Mouse (Mus musculus) gastrocnemius, adult 18-20 months (tissue): ENCODE data around the gene Spg7. TPM values are rescaled to one million over a fixed set of nuclear protein-coding genes. Genes with fewer than 3 reads are reported as not detected.
"Not testable (repeated sequence)": the region's sequence is repeated elsewhere in the genome, so short reads cannot be mapped to it uniquely, and the experiment has no call there.

Experiments
- DNase-seq: peaks from one replicate; pipeline ENCODE4 v3.0.0; 2021; ENCODE audit warnings: low spot score
- total RNA-seq, 2 experiments: library from RNA; stranded (reverse); gene quantifications; 2 replicates each; pipeline ENCODE4 v1.2.3; 2021

Spg7 gene
- total RNA-seq, 2 experiments from 2014 or later: 73.9 to 77.4 TPM

DNA sequence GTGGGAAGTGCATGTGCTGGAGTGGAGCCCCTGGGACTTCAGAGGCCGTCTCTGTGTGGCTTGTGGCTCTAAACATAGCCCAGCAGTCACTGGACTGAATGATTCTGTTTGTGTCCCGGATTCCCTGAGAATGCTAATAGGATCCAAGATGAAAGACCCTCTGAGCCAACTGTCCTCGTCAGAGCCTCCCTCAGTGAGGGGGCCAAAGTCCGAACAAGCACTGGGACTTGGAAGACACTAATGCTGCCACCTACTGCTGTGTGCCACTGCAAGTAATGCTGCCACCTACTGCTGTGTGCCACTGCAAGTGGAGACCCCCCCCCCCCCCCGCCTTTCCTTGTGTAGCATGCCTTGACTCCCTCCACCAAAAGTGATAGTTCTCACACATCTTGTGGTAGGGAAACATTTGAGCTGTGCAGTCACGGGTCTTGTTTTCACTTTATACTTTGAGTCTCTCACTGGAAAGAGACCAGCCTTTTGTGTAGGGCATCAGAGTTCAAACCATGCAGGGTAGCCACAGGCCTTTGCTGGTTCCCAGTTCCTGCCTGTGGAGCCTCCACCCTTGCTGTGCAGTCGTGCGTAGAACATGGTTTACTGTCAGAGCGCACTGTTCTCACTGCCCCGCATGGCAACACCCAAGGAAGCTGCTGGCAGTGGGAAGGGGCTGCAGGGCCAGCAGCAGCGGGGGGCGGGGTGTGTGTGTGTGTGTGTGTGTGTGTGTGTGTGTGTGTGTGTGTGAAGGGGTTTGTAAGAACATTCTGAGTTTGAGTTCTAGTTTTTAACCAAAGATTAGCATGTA lies 35.2 kb downstream of the Spg7 start:
- no peak for DNase-seq

DNA sequence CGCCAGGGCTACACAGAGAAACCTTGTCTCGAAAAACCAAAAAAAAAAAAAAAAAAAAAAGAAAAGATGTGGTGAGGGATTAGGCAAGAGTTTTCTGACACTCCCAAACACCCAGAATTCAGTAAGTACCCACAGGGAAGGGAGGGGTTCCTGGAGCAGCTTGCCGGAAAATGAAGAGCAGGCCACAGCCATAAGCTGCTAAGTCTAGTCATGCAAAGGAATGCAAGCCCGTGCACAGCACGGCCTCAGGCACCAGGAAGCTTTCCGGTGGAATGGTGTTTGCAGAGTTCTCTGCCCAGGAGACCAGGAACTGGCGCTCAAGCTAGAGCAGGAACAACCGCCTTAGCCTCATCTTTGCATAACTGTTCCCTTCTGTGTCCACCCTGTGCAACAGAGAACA lies 37.5 kb downstream of the Spg7 start:
- DNase-seq: no peak

DNA sequence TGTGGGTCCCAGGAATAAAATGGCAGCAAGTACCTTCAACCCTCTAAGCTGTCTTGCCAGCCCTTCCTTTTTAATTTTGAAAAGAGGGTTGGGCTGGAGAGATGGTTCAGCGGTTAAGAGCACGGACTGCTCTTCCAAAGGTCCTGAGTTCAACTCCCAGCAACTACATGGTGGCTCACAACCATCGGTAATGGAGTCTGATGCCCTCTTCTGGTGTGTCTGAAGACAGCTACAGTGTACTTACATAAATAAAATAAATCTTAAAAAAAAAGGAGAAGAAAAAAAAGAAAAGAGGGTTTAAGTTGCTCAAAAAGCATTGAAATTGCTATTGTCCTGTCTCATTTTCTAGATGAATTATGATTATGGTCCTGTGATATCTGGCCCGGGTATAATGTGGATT lies 38.5 kb downstream of the Spg7 start:
- no peak for DNase-seq

DNA sequence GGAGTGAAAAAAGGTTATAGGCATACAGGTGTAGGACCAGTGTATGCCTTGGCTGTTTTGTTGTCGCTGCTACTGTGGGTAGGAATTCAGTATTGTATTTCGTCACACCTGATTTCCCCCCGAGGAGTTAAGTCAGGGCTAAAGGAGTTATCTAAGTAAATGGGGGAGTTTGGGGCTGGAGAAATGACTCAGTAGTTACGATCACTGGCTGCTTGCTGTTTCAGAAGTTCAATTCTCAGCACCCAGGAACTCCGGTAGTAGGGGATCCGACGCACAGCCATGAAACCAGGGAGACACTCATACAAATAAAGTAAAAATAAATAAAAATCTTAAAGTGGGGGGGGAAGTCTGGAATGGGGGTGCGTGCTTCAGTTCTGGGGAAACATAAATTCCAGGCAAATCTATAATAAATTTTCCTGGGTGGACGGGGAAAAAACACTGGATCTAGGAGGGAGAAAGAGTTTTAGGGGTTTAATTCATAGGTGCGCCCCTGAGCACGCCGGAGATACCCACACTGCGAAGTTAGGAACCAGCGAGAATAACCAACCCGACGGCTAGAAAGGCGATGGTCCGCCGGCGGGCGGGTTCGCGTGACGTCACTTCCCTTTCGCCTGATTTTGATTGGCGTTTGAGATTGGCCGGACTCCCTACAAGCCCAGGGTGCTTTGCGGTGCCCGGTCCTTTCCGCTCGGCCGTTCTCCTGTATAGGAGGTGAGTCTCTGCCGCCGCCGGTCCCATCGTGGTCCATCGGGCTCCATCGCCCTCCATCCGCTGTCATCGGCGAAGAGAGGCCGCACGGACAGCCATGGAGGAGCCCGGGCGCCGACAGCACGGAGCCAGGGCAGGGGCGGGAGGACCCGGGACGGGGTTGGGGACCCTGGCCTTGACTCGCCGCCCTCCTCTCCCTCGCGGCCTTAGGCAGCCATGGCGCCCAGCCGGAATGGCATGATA lies 39.3 kb downstream of the Spg7 start, which contains the start of gene Rpl13:
Rpl13 (plus strand) TSS at position 616 of the 951 bp plus-strand sequence.
- peak; percentile 98 for DNase-seq

DNA sequence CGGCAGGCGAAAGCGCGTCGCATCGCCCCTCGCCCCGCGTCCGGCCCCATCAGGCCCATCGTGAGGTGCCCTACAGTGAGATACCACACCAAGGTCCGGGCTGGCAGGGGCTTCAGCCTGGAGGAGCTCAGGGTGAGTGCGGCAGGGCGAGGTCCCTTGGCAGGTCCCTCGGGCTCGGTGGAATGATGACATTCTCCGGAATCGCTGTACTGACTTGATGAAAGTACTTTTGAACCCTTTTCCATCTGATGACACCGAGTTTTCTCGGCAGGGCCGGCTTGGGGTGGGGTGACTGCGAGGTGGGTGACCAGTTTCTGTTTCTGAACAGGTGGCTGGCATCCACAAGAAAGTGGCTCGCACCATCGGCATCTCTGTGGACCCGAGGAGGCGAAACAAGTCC lies 40.1 kb downstream of the Spg7 start:
- DNase-seq: not testable (repeated sequence)

DNA sequence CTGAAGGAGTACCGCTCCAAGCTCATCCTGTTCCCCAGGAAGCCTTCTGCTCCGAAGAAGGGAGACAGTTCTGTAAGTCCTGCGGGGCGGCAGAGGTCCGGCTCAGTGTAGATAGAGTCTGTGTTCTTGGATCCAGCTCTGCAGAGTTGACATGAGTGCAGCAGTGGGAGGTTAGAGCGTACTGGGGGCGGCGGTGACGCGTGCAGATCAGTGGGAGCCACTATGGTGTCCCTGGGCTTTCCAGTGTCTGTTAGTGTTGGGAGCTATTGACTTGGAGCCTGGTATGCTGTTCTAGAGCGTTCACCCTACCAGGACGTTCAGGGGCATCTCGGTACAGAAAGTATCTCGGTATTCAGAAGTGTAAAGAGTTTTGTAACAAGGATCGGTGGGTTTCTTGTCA lies 40.5 kb downstream of the Spg7 start:
- no peak for DNase-seq

DNA sequence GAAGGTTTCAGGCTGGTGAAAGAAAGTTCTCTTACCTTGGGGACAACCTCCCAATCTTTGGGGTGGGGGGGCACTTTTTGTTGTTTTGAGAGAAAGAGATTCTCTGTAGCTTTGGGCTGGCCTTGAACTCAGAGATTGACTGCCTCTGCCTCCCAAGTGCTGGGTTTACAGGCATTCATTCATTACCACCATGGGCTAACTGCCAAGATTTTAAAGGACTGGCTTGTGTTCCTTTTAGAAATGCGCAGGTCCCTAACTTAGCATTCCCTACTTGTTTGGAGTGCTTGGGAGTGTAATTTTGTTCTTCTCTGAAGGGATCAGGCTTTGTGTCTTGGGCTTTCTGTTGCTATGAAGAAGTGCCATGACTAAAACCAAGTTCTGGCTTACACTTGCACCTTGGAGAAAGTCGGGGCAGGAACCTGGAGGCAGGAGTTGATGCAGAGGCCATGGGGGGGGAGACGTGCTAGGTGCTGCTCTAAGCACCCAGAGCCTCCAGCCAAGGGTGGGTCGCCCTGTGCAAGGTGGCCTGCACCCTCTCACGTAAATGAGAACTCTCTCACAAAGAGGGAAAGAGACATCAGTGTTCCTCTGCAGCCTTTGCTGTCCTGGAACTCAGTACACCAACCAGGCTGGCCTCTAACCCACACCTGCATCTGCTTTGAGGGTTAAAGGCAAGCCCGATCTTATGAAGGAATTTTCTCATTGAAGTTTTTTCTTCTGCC lies 41.5 kb downstream of the Spg7 start:
- DNase-seq: no peak

DNA sequence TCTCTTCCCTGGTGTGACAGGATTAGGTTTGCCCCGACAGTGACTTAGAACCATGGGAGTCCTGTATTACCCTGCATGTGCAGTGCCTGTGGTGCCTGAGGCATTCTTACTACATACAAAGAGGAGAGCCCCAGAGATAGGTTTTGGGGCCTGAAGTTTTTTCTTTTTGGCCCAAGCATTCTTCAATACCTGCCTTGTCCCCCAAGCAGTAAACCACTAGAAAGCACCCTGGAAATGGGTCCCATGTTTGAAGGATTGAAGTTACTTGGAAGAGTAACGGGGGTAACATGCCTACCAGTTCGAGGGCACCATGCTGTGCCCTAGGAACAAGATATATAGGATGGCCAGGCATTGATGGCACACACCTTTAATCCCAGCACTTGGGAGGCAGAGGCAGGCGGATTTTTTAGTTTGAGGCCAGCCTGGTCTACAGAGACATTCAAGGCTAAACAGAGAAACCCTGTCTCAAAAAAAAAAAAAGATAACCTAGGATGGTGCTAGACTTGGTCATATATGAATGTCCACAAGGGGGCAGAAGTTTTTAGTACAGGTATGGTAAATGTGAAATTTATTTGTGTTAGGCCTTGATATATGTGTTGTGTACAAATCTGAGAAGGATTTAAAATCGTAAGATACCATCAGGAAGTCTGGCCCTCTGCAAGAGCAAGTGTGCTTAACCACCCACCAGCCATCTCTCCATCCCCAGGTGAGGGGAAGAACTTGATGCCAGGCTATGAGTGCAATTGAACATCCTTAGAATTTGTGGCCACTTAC lies 43.0 kb downstream of the Spg7 start:
- DNase-seq: no peak

DNA sequence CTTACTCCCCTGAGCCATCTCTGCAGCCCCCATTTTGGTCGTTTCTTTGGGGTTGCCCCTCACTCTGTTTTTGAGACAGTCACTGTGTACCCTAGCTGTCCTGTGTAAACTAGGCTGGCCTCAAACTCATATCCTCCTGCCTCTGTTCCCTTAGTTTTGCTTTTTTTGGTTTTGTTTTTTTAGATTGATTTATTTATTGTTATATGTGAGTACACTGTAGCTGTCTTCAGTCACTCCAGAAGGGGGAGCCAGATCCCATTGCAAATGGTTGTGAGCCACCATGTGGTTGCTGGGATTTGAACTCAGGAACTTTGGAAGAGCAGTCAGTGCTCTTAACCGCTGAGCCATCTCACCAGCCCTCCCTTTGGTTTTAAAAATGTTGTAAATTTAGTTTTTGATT lies 43.8 kb downstream of the Spg7 start:
- no peak for DNase-seq

DNA sequence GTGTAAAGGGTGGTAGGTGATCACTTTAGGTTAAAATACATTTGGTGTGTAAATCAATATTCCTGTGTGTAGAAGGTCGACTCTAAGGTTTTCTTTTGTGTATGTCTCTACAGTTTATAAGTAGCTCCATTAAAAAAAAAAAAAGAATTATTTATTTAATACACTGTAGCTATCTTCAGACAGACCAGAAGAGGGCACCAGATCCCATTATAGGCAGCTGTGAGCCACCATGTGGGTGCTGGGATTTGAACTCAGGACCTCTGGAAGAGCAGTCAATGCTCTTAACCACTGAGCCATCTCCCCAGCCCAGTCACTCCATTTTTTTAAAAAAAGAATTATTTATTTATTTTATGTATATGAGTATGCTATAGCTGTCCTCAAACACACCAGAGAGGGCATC lies 45.3 kb downstream of the Spg7 start:
- no peak for DNase-seq

DNA sequence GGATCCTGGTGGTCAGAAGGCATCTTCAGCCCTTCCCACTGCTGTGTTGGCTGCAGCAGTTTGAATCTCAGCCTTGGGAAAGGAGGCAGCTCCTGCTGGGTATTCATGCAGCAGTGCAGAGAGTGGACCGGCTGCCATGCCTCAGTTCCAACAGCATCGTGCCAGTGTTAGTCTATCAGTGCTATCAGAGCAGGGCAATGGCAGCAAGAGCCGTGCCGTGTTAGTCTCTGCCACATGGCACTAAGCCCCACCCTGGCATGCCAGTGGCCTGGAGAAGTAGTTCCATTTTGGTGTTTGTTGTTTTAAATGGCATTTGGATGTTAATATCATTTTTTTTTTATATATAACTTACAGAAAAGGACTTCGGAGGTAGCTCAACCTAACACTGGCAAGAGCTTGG lies 46.2 kb downstream of the Spg7 start:
- DNase-seq: no peak

DNA sequence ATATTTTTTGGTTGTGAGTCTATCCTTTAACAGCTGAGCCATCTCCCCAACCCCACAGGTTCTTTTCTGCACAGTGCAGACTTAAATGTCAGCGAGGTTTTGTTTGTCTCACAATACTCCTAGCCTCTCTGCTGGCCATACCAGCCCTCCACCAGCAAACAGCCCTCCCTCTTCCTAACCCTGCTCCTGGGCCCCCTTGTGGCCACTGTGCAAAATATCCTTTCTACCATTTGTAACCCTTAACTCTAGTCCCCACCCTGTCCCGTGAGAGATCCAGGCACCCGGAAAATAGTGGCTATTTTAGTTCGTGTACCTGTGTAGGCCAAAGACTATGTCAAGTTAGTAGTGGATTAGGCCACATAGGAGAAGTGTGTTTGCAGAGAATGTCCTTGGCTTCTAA lies 47.9 kb downstream of the Spg7 start:
- DNase-seq: peak; percentile 34

DNA sequence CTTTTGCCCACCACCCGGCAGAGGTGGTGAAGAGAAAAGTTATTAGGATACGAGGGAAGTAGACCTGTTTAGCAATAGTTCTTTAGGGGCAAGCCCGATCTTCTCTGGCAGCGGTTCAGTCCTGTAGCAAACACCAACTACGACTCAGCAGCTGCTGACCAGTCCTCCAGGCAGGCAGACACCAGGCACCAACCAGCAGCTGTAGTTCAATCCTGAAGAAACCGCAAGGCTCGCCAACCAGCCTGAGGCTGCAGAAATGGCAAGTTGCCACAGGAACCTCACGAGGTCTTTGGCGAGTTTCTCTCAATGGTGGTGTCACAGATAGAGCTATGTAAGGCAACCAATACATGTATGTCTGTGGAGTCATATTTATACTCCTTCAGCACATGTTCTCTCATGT lies 50.1 kb downstream of the Spg7 start:
- DNase-seq: no peak

DNA sequence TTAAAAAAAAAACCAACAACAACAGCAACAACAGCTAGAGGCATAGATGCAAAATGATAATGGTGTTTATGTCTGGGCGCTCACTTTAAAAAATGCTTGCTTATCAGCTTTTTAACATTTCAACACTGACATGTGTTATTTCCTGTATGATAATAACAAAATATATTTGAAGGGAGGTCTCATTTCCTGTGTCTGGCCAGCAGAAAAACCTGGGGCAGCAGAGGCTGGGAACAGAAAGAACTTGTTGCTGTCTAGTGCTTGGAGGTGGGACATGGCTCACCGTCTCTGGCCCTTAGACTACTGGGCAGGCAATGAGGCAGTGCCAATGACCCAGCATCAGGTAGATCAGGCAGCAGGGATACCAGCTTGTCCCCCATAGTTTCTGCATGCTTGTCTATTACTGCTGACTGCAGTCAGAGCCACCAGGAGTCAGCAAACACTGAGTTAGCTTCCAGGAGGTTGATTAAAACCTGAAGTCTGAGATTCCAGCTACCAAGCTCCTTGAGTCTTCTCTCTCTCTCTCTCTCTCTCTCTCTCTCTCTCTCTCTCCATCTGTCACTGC lies 51.2 kb downstream of the Spg7 start:
- DNase-seq: no peak

DNA sequence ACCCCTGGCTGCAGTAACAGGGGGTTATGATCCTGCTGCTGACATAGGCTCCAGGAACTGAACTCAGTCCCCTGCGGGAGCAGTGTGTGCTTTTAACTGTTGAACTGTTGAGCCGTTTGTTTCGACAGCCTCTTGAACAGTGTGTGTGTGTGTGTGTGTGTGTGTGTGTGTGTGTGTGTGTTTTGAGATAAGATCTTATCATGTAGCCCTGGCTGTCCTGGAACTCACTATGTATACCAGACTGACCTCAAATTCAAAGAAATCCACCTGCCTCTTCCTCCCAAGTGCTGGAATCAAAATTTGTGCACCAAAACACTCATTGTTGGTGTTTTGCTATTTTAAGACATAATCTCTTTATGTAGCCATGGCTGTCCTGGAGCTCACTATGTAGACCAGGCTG lies 51.9 kb downstream of the Spg7 start:
- DNase-seq: no peak

DNA sequence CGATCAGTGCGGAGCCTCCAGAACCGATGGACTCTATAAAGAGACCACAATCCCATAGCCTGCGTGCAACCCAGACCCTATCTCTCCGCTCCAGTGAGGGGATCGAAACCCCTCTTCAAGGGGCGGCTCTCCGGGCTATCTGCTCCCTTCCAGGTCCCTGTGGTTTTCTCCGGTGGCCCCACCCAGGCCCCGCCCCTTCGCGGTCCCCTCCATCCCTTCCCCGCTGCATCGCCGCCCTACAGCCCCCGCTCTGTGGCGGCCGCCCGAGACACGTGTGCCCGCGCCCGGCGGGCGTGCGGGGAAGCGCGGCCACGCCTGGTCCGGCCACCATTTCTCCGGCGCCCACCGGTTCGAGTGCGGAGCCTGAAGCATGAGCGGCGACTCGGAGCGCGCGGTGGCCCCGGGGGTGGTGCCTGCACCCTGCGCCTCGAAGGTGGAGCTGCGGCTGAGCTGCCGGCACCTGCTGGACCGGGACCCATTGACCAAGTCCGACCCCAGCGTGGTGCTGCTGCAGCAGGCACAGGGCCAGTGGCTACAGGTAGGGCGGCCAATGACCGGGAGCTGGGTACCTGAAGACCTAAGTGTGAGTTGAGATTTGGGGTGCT lies 54.5 kb downstream of the Spg7 start, which contains the start of gene Cpne7:
Cpne7 (plus strand) TSS at position 248 of the 605 bp plus-strand sequence.
- DNase-seq: no peak

DNA sequence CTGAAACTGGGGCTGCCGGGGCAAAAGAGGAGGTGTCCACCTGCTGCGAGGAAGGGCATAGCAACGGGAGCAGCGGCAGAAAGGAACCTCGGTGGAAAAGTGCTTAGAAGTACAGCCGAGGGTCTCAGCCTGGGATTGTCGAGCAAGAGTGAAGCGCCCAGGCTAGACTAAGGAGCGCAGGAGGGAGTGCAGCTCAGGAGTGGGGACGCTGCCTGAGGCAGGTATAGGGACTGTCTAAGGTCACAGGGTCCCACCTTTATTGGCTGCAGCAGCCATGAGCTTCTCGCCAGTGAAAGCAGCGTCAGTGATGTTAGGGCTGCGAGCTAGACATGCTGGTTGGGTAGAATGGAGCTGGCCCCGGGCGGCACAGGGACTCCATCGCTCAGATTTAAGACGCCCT lies 55.0 kb downstream of the Spg7 start:
- DNase-seq: no peak

DNA sequence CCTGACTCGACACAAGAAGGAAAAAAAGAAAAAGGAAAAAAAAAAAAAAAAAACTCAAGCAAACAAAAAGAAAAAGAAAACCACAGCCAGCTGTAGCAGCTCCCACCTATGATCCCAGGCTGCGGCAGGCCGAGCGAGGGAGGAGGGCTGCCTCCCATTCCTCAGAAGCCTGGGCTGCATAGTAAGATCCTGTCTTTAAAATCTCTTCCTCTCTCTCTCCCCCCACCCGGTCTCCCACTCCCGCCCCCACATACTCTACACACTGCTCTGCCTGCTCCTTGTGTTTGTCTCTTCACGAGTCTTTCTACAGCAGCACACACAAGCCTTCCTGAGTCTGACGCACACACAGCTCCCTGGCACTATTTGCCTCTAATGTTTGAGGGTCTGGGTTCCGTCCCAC lies 59.3 kb downstream of the Spg7 start:
- DNase-seq: no peak

DNA sequence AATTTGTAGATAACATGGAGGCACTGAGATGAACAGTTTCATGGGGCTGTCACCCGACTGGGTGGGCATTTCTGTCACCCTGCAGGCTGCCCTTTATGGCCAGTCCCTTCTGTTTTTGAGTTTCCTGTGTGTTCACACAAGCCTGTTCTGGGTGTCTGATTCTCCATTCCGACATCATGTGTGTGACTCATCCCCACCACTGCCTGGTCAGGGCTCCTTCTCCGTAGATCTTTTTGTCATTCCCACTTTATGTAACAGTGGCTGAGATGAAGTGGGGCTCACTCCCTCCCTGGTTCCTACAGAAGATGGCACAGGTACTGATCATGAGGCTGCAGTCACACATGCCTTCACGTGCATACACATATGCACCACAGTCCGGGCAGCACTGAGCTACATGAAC lies 59.9 kb downstream of the Spg7 start:
- no peak for DNase-seq

DNA sequence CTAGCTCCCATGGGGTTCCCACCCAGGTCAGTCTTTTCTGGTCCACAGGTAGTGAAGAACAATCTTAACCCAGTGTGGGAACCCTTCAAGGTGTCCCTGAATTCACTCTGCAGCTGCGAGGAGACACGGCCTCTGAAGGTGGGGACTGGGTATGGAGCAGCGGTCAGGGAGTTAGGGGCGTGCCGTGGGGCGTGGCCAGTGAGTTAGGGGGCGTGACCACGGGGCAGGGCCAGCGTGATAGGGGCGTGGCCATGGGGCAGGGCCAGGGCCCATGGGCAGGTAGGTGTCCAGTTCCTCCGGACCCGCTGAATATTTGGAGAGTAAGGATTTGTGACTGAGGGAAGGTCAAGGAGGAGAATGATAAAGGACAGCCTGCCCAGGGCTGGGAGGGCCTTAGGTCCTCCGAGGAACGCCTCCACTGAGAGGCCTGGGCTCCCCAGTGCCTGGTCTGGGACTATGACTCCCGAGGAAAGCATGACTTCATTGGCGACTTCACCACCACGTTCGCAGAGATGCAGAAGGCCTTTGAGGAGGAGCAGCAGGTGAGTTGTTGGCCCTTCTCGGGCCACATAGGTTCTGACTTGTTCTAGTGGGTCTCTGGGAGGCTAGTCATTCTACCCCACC lies 63.6 kb downstream of the Spg7 start:
- DNase-seq: no peak
